Mouse (Mus musculus) right cerebral cortex, adult 18-20 months (tissue): ENCODE measurements around the gene Pitx2.

ENCODE experiments used
- DNase-seq: peaks from one replicate; pipeline ENCODE4 v3.0.0; 2022; ENCODE audit warnings: mixed read lengths

The Pitx2 gene

DNA sequence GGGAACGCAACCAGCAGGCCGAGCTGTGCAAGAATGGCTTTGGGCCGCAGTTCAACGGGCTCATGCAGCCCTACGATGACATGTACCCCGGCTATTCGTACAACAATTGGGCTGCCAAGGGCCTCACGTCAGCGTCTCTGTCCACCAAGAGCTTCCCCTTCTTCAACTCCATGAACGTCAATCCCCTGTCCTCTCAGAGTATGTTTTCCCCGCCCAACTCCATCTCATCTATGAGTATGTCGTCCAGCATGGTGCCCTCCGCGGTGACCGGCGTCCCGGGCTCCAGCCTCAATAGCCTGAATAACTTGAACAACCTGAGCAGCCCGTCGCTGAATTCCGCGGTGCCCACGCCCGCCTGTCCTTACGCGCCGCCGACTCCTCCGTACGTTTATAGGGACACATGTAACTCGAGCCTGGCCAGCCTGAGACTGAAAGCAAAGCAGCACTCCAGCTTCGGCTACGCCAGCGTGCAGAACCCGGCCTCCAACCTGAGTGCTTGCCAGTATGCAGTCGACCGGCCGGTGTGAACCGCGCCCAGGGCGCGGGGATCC, 18.8 kb downstream of the Pitx2 start:
- no peak for DNase-seq

DNA sequence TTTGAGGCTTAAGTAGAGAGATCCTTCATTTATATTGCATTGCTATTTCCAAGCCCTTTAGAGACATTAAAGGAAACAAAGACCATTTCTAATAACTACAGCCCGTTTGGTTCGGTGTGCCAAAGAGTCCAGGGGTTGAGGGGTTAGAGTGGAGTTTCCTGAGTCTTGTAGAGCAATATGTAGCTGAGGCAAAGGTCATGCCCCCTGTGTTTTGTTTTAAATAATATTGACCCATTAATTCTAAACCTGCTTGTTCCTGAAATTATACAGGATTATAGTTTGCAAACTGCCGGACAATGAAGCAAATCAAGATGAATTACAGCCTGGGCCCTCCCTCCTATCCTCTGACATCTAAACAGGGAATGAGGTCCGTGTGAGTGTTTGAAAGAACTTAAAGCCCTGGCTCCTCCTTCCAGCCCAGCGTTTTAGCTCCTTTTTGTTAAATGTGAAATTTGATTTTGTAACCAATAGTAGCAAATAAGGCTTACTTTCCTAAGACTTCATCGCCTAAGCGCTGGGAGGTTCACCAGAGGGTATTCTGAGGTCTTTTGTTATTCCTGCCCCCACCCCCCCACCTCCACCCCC, 20.5 kb downstream of the Pitx2 start:
- DNase-seq, result no peak

DNA sequence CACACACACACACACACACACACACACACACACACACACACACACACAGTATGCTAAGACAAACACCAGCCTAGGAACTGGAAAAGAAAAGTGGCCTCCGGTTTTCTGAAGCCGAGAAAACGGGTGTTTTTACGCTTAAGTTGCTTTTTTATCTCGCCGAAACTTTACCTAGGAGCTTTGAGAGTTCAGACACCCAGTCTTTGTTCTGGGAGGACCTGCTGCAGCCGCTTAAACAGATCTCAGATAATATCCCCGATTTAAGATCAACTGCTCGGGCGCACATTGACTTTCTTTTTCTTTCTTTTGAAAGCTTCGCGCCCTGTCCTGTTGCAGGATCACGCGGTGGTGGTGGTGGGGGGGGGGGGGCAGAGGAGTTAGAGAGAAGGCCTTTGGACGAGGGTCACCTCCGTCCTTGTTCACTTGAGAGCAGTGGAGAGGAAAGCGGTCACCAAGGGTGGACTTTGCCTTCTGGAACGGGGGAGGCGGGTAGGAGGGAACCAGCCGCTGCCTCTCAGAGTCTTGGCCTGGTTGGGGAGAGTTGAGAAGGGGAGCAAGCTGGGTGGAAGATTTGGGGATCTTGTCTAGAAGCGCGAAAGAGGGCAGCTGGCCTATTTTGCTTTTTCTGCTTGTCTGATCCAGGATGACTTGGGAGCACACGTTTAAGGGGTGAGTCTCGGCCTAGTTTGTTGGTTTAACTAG, 21.2 kb downstream of the Pitx2 start:
- no peak for DNase-seq

DNA sequence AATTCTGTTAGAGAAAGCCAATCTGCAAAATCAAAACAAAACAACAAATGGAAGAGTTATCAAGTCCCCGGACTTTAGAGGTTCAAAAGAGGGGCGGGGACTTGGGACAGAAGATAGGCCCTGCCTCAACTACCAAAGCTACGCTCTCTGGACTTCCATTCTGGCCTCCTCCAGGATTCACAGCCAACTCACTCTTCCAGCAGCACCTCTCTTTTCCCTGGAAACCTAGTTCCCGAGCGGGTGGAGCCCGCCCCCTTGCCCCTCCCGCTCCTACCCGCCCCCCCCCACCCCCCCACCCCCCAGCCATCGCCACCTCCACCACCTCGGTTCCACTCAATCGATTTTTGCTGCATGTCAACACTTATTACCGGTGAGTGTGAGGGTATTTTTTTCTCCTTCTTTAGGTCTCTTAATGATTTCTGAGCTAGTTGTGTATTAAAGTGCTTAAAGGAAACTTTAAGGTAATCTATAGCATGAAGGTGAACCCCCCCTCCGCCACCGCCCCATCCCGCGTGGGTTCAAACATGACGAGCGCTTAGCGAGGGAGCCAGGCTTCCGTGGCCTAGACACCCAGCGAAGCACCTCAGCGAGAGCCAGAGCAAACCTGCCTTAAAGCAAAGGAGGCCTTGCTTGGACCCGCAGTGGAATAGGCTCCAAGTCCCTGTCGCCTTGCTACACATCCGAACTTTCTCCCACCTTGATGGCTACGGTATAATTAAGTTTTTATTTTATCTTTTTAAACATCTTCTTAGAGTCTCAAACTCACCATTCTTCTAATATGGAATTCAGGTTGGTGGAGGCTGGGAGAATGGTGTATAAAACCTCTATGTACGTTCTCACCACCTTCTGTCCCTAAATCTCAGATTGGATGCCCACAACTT, 21.9 kb downstream of the Pitx2 start:
- DNase-seq, result no peak

DNA sequence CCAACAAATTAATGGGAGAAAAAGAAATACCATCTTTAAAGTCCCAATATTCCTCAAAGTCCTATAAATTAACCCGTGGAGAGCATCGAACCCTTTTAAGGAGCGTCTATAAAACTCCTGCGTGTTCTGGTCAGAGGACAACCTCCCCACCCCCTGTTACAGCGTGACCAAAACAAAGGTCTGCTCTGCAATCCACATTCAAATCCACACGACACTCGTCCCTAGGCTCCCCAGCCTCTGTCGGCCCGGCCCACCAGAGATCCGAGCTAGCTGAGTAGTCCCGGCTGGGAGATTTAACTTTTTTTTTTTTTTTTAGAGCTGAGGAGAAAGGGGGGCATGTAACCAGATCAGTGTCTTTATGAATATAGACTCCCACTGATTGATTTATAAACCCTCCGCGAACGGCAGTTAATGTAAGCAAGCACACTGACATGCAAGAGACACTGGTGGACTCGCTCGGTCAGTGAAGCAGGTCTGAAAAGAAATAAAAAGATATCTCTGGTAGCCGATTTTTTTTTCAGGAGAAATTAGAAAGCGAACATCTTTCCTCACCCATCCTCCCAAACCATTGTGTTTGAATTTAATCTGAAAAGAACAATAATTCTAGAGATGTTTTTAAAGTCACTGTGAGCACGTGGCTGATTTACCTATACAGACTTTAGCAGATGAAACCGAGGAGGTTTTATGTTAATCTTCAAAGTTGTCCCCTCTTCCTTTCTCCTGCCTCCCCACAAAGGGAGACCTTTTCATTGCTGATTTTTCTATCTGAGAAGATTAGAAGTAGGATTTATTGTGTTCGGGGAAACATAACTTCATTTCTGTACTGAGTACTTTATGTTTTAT, 23.0 kb downstream of the Pitx2 start:
- no peak for DNase-seq

DNA sequence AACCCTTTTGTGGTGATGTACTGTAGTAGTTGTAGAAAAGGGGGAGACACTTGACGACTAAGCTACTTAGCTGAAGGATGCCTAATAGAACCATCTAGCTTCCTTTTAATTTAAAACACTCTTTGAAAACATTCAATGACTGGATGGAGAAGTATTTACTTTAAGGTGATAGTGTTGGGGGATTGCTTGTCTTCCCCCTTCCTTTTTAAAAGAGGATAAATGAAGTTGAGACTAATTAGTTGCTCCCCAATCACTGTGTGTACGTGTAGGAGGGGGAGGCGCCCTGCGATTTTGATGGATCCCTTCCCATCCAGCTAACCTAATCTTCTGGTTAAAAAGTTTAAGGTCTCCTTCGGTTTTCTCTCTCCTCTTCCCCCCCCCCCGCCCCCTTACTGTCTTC, 23.7 kb downstream of the Pitx2 start:
- DNase-seq, result no peak

DNA sequence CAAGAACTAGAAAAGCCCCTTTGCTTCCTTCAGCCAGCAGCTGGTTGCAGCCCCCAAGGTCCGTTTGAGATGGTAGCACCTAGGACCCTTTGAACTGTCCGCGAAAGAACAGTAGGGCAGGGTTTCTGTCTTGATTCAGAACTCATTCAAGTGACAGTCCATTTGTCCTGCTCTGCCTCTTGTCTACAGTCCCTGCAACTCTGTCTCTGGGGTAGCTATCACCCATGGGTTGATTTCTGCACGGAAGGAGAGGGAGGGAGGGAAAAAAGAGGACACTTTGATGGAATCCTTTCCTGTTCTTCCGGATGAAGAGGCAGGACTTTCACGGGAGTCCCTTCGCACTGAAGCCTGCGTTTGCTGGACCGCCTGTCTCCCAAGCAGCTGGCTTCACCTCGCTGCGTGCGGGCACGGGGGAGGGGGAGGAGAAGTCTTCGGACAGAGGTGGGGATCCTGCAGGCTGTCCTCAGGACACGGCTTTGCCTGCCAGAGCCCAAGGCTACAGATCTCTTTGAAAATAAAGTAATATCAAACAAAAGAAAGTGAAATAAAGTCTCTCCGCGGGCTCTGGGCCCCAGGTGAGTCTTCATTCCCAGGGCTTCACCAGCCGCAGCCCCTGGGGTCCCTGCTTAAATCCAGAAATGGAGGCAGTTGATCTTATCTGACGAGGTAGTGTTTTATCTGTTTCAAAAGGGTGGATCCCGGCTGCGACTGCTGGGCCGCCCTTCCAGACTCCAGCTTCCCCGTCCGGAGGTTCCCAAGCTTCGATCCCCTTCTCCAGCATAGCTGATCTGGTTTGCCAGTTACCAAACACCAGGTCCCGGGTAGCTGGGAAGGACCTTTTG, 24.5 kb downstream of the Pitx2 start:
- no peak for DNase-seq

DNA sequence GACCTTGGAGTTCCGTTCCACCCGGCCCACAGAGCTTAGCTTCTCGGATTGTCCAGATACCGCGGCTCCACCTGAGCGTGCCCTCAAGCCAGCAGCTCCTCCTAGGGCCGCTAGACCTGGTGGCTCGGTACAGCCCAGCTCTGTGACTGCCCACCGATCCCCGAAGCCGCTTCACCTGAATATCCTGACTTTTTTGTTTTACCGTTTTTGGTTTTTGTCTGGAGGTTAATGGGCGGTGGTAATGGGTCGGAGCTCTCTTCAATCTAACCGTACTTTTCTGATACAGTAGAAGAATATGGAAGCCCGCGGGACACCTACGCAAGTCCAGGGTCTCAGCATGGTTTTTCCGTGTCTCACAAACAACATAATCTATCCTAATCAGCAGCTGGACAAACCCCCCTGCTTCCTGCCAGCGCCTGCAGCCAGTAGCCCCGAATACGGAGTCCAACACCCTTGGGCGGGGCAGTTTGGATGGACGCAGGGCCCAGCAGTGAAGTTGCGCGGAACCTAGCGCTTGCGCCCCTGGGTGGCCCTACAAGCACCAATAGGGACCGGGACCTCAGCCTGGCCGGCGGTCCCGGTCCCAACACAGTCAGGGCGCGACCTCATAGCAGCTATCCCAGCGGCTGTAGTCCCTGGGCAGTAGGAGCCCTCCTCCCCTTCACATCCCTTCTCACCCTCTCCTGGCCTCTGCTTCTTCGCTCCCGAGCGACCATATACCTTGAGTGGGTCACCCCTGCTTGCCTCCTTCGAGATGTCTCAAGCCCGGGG, 25.3 kb downstream of the Pitx2 start:
- DNase-seq, result no peak

DNA sequence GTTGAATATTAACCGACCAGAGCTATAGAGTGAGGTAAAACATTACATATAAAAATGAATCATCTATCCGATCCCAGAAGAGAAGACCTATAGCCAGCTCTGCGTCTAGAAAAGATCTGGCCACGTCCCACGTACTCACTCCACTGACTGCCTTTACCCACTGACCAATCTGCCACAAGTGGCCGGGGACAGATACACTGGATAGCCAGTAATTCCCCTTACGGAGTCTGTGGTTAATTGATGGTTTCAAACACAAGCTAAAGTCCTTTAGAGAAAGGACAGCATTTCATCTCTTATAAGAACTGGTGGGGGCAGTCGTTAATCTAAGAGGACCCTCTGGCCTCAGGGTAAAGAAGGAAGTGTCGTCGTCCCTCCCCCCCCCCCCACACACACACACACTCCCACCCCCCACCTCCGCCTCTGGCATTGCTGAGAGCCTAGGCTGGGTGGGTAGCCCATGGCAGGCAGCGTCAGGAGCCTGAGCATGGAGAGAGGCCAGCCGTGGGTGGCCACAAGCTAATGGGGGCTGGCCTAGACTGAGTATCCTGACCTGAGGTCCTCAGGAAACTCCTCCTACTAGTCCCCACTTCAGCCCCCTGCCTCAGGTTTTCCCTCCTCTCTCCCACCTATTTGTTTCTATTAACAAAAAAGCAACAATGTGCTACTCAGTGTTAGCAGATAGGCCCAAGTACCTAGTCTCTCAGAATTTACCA, 26.1 kb downstream of the Pitx2 start:
- DNase-seq, result no peak

DNA sequence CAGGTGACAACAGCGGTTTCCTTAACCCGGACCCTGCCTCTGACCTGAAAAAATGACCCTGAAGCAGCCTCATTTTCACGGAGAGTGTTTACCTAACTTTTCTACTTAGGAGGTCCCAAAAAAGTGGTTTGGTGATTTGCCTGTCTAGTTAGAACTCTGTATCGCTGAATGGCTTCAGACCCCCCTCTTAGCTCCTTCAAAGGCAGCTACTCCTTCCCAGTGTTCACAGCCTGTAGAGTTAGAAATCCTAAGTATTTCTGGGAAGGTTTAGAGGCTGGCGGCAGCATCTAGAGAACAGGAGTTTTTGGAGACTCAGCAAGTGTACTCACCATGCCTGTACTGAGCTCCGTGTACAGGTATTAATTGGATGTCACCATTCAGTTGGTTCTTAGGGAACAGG, 27.0 kb downstream of the Pitx2 start:
- no peak for DNase-seq

DNA sequence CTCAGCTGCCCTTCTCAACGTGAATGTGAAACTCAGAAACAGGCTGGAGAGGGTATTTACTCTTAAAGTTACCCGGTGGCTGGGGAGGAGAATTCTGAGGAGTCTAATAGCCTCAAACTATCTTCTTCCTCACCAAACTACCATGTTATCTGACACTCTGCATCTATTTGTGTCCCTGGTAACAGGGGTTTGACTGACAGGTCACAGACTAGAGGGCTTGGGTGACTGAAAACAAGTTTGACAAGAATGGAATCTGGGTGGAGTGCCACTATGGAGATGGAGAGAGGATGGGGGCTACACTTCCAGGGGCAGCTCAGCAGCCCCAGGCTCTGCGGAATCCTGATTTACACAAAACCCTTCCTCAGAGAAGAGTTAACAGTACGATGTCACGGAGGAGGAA, 27.7 kb downstream of the Pitx2 start:
- DNase-seq, result no peak

DNA sequence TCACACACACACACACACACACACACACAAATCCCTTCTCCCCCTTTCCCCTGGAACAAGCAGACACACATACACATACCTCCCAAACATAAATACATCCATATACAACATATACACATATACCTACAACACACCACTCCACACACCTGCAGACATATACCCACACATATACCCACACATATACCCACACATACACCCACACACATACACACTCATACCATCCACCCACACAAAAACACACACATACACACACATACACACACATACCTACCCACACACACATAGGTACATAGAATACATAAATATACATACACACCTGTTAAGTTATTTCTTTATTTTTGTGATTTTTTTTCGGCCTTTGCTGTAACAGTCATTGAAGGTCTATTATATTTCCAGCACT, 38.3 kb downstream of the Pitx2 start:
- no peak for DNase-seq

DNA sequence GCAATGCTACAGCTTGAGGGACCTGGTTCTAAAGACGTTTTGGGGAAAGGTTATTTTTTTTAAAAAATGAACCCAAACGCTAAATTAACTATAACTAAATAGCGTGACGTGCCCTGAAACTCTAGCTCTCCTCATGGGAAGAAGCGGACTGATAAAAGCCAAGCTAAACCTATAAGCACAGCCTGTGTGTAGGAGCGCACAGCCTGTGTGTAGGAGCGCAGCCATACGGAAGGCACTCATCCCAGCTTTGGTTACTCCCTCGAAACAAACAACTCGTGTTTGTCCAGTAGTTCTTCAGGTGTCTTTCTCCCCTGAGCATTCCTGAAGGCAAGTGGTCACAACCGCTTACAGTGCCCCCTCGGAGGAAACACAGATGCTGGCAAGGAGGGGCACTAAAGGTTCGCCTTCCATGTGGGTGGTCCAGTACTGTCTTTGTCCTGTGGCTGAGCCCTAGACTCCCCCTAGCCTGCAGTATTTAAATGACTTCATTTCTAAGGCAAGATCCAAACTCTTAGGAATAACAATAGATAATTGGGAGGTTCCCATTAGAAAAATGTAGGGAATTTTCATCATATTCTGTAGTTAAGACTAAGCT, 39.1 kb downstream of the Pitx2 start:
- DNase-seq, result no peak

DNA sequence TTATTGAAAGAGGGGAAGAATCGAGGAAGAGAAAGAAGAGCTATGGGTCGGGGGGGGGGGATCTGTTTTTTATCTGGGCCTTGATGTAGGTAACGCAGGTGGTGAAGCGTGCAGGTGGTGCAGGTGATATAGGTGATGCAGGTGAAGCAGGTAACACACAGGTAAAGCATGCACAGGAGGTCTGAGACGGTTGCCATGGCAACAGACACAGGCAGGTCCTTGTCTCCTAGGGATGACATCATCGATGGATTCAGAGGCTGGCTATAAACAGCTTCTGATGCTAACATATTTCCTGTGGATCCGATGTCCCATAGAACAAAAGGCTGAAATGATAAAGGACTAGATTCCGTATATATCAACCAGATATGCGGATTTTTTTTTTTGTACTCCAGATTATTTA, 51.3 kb downstream of the Pitx2 start:
- no peak for DNase-seq

DNA sequence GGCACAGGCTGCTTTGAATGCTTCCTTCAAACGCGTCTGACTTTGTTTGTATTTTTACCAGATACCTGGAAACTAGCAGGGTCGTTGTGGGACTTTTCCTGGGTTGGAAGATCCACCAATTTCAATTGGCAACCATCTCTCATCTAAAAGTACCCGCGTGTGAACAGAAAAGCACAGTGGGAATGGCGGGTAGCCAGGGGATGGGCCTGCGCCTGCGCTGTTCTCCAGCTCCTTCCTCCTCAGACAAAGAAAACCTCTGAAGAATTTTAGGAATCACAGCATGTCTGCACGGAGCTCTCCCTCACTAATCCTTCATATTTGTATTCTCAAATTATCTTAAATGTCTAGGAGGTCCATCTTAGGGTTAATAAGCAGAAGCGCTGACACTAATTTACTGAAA, 54.6 kb downstream of the Pitx2 start:
- no peak for DNase-seq

DNA sequence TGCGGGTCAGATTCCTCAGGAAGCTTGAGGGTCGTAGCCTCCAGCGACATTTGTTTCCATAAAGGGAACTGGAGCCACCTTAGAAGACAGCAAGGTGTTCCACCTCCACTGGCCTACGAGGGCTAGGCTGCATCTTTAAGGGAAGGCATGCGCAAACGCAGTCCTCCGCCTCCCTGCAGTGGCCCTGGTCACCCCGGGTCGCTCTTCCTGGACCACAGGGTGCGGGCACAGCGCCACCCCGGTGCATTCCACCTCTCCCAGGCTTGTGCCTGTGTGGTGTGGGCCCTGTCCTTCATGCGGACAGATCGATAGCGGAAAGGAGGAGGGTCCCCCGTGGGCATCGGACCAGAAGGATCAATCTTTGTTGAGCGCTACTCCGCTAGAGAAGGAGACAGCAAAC, 56.6 kb downstream of the Pitx2 start:
- no peak for DNase-seq

DNA sequence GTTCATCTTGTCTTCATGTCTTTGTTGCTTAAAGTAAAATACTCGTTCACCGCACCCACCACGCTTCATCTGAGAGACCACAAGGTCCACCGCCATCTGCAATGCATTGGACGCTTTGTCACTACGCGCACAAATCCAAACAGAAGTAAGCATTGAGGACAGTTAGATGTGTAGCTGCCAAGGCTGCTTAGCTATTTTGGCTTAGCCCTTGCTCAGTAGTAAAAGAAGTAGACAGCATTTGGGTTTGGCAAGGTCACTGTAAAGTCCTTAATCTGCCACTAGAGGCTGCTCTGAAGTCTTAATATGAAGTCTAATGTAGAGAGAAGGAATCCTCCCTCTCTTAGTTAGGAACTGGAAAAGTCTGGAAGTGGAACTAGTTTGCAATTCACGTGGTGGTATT, 57.1 kb downstream of the Pitx2 start:
- no peak for DNase-seq

DNA sequence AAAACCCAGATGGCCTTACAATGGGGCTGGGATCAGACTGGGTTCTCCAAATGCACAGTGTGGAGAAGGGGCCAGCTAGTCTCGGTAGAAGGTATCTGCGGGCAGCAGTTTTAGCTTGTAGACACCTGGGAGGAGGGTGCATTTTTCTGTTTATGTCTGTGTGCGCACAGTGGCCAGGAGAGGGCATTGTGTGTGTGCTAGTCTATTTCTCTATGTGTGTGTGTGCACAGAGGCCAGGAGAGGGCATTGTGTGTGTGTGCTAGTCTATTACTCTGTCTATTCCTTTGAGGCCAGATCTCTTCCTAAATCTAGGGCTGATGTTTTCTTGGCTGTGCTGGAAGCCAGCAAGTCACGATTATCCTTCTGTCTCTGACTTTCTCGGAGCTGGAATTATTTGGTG, 58.8 kb downstream of the Pitx2 start:
- no peak for DNase-seq
